Mouse (Mus musculus) cerebellum, adult 8-10 months (tissue): ENCODE data around the gene Tmub1.
A peak's percentile ranks its signal among the peaks of the same experiment; 100 is the strongest.
"Not testable (repeated sequence)": the region's sequence is repeated elsewhere in the genome, so short reads cannot be mapped to it uniquely, and the experiment has no call there.

Experiments used
- DNase-seq: peaks from one replicate; pipeline ENCODE4 v3.0.0; 2022

Gene Tmub1

DNA sequence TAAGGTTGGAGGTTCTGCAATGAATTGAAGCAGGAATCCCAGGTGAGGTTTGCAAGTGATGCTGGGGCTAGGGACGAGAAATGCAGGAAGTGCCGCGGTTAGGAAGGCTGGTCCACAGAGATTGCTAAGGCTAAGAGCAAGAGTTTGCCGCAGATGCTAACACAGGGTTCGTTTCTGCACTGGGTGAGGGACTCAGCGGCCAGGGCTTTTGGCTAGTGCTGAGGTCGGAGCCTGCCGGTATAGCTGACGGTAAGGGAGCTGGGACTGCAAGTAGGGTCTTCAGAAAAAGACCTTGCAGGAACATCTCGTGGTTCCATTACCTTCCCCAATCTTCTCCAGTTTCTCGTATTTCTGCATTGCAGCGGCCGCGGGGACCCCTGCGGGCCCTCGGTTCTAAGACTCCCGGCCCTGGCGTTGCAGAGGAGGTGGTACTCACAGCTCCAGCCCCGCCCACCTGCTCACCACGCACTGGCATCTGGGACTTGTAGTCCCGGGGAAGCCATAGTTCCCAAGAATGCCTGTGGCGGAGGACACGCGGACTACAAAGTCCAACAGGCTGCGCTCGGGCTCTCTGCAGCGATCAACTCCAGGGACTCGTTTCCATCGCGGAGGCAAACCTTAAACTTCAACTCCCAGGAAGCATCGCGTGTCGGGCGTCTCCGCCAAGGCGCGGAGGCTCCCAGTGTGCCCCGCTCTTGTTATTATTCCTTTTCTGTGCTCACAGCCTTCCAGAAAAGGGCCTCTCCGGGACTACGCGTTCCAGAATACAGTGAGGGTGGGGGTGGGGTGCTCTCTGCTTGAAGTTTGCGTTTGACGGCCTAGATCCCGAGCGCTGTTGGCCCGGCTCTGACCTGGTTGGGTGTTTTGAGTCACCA is 24.3 kb downstream of the Tmub1 start, which contains the start of the genes Cdk5 and Slc4a2:
TSS of gene Cdk5 (minus strand) at position 402 of the 875 bp plus-strand sequence.
TSS of gene Slc4a2 (plus strand) at position 709 of the 875 bp plus-strand sequence.
- DNase-seq = peak; percentile 97

DNA sequence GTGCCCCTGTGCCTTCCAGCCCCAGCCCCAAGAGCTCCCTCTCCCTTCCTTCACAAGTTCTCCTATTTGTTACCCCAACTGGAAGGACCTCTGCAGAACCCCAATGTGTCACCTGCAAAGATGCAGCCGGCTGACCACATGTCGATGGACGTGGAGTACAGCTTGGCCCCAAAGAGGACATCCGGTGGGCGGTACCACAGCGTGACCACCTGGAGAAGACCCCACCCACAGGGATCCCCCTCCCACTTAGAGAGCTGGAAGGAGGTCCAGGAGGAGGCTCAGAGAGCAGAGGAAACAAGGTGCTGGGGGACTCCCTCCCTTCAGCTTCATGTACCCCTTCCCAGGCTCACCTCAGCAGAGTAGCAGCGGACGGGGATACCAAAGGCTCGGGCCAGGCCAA is 27.3 kb downstream of the Tmub1 start:
- DNase-seq = no peak

DNA sequence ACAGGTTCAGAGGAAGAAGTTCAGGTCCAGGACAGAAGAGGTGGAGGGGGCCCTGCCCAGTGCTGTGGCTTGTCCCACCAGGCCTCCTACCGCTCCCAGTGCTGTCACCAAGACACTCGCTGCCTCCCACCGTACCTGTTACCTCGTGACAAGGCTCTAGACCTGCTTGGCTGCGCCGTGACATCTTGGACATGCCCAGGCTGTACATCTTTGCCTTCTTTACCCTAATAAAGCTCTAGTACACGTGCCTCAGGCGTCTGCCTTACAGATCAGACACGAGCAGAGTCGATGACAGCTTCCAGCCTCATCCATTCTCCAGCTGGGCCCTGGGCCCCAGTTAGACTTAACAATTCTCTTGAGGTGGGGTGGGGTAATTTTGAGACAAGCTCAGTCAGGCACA is 30.1 kb downstream of the Tmub1 start:
- DNase-seq = no peak

DNA sequence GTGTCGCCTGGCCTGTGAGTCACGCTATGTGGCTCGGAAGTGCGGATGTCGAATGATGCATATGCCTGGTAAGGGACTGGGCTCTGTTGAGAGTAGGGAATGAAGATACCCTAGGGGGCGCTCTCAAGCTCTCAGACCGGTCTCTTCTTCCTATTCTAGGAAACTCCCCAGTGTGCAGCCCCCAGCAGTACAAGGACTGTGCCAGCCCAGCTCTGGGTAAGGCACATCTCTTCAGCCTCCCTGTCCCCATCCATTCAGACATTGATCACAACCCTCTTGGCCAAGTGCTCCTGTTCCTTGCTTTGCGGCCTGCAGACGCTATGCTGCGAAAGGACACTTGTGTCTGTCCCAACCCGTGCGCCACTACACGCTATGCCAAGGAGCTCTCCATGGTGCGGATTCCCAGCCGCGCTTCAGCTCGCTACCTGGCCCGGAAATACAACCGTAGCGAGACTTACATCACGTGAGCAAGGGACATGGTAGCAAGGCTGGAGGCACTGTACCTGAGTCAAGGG is 31.4 kb downstream of the Tmub1 start:
- DNase-seq = peak; percentile 78

DNA sequence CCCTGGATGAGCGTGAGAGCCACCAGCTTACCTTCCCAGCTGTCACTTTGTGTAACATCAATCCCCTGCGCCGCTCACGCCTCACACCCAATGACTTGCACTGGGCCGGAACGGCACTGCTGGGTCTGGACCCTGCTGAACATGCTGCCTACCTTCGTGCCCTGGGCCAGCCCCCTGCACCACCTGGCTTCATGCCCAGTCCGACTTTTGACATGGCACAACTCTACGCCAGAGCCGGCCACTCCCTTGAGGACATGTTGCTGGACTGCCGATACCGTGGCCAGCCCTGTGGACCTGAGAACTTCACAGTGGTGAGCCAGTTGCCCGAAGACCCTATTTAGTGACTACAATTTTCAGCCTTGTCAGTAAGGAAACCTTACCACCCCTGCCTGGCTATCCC is 33.7 kb downstream of the Tmub1 start:
- no peak for DNase-seq

DNA sequence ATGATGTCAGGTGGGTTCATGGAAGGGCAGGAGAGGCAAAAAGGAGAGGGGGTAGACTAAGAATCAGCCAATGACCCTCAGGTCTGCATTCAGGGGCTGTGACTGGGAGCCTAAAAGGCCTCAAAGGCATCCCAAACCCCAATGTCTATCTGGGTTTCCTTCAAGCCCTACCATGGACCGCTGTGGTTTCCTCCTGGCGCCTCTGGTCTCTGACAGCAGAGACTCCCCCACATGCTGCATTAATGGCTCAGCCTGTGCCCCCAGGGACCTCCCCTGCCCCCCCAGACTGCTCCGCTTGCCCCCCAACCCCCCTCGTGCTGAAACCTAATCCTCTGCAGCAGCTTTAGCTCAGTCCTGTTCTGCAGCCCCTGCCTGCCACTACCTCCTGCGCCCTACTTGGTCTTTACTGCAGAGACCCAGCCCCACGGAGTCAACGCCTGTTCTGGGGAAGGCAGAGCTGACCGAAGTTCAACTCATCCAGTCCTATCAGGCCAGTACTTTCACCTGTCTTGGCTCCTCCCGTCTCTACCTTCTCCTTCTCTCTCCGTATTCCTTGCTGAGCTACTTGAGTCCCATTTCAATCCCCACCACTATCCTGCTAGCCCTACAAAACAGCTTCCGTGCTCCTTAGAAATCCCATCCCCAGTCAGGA is 34.5 kb downstream of the Tmub1 start, which contains the start of gene Asic3:
TSS of gene Asic3 (plus strand) at position 351 of the 652 bp plus-strand sequence.
- DNase-seq = no peak

DNA sequence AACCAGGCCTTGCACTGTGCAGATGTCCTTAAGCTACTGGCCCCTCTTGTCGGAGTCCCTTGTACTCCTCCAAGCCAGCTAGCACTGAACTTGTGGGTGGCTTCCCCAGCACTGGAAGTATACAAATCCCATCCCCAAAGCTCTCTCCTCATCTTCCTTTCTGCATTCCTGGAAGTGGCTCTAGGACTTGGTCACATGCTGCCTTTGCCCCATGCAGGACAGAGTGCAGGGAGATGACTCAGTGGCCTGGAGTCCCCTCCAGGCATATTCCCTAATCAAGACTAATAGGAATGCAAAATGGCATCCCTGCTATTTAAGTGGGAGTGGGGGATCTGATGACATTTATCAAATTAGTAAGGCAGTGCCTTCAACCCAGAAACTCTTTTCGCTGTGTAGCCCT is 35.6 kb downstream of the Tmub1 start:
- DNase-seq = no peak

DNA sequence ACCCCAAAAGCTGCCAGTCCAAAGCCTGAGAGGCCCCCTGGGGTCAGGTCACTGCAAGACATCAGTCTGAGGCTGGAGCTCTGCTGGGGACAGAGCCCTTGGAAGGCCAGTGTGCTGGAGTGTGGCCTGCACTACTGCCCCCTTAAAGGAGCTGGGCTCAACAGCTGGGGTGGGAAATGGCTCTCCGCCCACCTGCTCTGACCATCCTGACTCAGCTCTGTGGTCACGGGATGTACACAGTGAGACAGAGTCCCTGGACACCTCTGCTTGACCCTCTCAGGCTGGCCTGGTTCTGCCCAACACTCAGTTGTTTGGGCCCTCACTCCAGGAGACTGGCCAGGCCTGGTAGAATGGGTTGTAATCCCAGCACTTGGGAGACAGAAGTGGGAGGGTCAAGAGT is 38.2 kb downstream of the Tmub1 start:
- DNase-seq = no peak

DNA sequence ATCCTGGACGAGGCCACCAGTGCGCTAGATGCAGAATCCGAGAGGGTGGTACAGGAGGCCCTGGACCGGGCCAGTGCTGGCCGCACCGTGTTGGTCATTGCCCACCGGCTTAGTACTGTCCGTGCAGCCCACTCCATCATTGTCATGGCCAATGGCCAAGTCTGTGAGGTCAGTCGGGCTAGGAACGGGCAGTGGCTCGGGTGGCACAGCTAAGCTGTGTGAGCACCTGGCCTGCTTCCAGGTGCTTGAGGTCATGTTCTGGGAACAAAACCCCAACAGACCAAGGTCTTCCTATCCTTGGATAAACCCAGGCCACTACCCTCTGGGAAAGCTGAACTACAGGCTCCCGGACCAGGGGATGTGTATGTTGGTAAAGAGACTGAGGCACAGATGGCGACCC is 39.0 kb downstream of the Tmub1 start:
- DNase-seq = no peak

DNA sequence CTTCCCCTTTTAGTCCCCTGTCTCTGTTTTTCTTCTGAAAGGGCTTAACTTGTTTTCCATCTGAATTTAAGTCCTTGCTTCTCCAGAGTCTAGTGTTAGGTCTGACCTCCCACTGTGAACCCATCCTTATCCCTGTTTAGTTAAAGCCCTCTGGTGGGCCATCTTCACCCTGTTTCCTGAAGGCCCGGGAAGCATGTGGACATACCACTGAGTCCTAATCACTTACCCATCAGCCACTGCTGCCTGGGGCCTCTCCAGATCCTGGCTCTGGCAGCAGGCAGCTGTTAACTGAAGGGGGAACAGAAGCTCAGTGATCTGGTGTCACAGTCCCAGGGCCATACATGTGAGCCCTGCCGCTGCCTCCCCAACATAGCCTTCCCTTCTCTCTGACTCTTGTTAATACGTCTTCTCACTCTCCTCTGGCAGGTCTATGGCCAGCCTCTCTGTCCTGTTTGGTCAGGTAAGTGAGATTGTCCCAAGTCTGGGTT is 42.2 kb downstream of the Tmub1 start:
- no peak for DNase-seq

DNA sequence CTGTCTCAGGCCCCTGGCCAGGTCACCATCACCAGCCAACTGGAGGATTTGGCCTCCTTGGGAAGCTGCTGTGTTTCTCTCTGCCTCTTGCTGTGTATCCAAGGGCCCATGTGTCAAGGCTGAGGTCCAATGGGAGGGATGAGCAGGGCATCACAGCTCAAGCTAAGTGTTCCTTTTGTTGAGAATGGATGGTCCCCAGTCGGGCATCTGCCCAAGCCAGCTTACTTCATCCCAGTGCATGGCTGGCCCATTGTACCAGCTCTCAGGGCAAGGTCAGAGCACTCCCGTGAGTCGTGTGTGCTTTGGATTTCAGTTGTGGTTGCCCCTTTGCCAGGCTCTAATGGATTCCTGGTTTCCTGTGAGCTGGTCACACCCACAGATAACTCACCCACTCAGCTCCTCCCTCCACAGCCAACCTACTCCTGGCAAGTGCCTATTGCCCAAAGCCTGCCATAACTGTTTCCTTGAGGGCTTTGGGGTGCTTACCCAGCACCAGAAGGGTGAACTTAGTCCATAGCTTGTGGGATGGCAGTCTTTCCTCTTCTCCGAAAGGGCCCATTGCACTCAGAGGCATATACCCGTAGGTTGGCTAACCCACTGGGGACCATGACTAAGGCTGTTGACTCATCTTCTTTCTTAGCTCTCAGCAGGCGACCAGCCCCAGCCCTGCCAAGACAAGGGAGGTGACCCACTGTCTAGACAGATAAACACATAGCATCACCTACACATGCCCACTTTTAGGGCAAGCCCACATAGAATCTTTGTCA is 42.9 kb downstream of the Tmub1 start:
- DNase-seq = no peak

DNA sequence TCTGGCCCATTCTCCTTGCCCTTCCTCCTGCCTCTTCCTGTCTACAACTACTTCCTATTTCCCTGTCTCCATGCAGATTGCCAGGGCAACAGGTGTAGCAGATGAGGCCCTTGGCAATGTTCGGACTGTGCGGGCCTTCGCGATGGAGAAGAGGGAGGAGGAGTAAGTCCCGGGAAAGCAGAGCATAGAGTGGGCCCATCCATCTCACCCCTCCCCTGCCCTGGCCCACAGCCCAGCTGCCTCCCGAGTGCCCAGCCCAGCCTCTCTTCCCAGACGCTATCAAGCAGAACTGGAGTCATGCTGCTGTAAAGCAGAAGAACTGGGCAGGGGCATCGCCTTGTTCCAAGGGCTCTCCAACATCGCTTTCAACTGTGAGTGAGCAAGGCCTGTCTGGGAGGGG is 45.7 kb downstream of the Tmub1 start:
- no peak for DNase-seq

DNA sequence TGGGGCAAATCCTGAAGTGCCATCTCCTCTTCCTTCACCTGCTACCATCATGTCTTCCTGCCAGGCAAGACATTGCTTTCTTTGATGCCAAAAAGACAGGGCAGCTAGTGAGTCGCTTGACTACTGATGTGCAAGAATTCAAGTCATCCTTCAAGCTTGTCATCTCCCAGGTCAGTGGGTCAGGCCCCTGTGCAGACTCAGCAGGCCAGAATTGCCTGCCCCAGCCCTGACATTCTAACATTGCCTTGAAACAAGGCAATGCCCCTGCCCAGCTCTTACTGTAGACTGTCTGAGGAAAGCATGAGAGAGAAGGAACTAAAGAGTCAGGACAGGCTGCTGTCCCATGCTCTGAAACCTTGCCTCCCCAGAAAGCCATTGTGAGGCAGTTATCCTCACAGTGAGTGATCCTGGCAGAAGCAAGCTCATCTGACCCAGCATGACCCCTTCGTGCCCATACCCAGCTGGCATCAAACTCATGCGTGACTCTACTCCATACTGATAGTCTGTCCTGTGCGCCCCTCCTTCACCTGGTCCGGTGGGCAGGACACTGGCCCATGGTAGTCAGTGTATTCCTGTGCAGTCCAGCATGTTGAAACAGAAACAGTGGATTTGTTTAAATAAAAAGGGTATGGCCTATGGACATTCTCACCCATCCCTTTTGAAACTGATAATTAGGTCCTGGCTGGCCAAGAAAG is 46.6 kb downstream of the Tmub1 start:
- no peak for DNase-seq

DNA sequence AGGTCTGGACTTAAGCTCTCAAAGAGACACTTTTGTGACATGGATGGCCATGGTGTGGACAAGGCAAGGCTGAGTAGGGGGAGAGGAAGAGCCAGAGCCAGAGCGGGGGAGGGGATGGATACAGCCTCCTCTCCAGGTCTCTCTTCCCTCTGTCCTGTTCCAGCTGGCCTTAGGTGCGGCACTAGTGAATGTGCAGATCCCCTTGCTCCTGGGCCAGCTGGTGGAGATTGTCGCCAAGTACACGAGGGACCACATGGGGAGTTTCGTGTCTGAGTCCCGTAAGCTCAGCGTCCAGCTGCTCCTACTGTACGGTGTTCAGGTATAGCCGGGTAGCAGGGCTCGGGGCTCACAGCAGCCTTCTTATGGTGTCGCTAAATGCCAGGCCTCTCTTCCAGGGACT is 47.3 kb downstream of the Tmub1 start:
- DNase-seq = no peak

DNA sequence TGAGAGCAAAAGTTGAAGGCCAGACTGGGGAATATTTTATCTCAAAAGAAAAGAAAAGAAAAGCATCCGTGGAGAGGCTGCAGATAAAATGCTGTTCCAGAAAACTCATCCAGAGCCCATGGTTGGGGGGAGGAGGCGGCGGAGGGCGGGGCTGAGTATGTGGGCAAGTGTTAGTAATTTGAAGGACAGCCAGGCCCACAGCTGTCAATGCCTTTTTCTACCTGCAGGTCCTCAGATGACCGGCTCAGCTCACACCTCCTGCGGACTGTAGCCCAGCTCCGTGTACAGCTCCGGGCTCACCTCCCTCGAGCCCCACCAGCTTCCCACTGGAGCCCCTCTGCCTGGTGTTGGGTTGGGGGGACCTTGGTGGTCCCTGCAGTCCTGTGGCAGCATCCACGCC is 48.0 kb downstream of the Tmub1 start:
- no peak for DNase-seq

DNA sequence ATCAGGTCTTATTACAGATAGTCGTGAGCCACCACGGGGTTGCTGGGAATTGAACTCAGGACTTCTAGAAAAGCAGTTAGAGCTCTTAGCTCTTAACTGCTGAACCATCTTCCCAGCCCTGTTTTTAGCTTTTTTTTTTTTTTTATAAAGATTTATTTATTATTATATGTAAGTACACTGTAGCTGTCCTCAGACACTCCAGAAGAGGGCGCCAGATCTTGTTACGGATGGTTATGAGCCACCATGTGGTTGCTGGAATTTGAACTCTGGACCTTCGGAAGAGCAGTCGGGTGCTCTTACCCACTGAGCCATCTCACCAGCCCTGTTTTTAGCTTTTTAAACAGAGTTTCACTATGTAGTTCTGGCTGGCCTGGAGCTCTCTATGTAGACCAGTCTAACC is 51.4 kb downstream of the Tmub1 start:
- DNase-seq = not testable (repeated sequence)
